Mouse (Mus musculus) lung, postnatal 0 days (tissue): ENCODE results near the gene Nthl1.

Source experiments
- CTCF ChIP-seq: IDR thresholded peaks from 2 replicates; pipeline ENCODE4 v1.5.1; 2016; ENCODE audit warnings: antibody characterized with exemption, mild to moderate bottlenecking
- EP300 ChIP-seq: IDR thresholded peaks from 2 replicates; pipeline ENCODE4 v1.6.1; 2016; ENCODE audit warnings: antibody characterized with exemption, mild to moderate bottlenecking, control low read depth

DNA sequence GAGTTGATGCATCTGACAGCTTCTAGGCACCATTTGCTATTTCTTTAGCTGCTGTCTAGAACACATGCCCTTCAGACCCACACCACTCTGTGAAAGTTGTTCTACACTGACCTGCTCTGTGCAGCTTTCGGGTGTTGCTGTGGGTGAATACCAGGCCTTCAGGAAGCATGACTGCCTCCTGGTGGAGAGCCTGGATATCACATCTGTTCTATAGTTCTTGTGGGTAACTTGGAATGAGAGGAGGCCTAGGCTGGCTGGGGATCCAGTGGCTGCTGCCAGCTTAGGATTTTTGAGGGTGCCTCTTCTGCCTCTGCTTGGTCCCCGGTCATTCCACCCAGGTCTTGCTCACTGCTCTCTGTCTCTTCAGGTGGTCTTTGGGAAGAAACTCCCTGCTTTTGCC lies 43.7 kb downstream of the Nthl1 start:
- TF ChIP-seq EP300 (no peak), CTCF (peak; percentile 87)
